Mouse (Mus musculus): ENCODE measurements around the gene Sprr2d.

GRCm38 (mm10) chr3:92361619-92362018 is 22.7 kb downstream of the Sprr2d start:
- TF ChIP-seq POLR2A (IDR thresholded peaks at IDR 0.05; ENCODE audit: low read depth, low read length) (no peak), CTCF (conservative IDR thresholded peaks at IDR 0.05; ENCODE audit: insufficient read depth, insufficient read length, low read depth, low read length) (no peak)
